Mouse (Mus musculus): ENCODE measurements around the gene Rp9. TPM values are rescaled to one million over a fixed set of nuclear protein-coding genes. Genes with fewer than 3 reads are reported as not detected.

Rp9 gene
- polyA plus RNA-seq (2011; ENCODE audit: insufficient read length, low read depth, missing spikeins): 27.8 and 30.8 TPM in 2 replicates

DNA sequence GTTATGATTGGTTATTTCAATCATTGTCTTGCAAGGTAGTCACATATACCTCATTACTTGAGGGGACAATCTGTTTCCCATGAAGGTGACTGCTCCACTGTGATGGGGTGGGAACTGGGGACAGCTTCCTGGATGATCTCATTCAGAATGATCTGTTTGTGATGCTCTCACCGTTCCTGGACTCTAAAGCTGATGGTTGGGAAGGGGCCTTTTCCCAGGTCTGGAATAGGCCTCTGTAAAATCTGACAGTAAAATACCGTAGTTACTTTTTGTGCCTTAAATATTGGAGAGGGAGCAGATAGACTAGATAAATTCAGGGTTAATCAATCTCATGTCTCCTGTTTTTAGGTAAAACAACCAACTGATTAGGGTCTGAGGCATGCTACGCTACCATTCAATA is at the start of gene Rp9:
Gene Rp9 (minus strand): TSS at position 101 of the 400 bp plus-strand sequence.
- TF ChIP-seq POLR2A (IDR thresholded peaks at IDR 0.05; ENCODE audit: low read depth, low read length): no peak
- TF ChIP-seq CTCF (IDR thresholded peaks at IDR 0.05; ENCODE audit: borderline replicate concordance, insufficient read depth, low read length): no peak
- Histone ChIP-seq H3K4me1 (ENCODE audit: control insufficient read depth, insufficient read depth, low read length) (no peaks in the 10 kb centered on the region), H3K4me3 (ENCODE audit: insufficient read depth, low read length) (peak within 1 kb of the TSS; percentile 81; the same call in 1 of the 2 replicates), H3K27ac (ENCODE audit: insufficient read depth, low read length) (no peak within 1 kb of the TSS)

DNA sequence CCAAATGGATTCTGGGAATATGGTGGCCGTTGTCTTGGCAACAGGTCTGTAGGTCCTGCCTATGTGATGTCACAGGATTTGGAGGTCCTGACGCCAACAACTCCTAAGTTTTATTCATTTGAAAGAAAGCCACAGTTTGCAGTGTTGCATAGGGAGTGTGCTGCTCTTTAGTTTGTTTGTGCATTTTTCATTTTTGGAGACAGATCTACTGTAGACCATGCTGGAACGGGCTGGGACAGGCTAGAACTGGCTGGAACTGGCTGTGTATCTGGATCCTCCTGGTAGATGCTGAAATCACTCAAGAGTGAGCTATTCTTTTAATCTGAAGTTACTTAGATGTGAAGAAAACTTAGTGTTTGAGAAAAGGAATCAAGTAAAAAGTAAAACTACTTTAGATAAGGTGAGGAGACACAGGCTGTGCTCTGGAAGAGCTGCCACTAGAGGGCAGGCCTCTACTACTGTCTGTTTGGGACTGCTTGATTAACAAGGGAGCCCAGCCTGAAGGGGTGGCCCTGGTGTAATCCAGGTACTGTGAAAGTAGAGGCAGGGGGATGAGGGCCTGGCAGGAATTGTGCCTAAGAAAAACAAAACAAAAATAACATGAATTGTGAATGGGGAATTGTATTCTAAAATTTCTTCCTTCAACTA is 49.0 kb upstream of the Rp9 start:
- H3K4me3 ChIP-seq (ENCODE audit: insufficient read depth, low read length): no peak overlapping the region
- H3K27ac ChIP-seq (ENCODE audit: insufficient read depth, low read length): no peak overlapping the region
- H3K4me1 ChIP-seq (ENCODE audit: control insufficient read depth, insufficient read depth, low read length): no peaks in the 10 kb centered on the region
- TF ChIP-seq CTCF (IDR thresholded peaks at IDR 0.05; ENCODE audit: borderline replicate concordance, insufficient read depth, low read length): peak; percentile 58; the same call in 1 of the 2 replicates
- no peak for TF ChIP-seq POLR2A (IDR thresholded peaks at IDR 0.05; ENCODE audit: low read depth, low read length)

GRCm38 (mm10) chr9:22515076-22515475 is 45.5 kb upstream of the Rp9 start:
- Histone ChIP-seq H3K4me1 (ENCODE audit: control insufficient read depth, insufficient read depth, low read length) (no peaks in the 10 kb centered on the region), H3K27ac (ENCODE audit: insufficient read depth, low read length) (no peak overlapping the region), H3K4me3 (ENCODE audit: insufficient read depth, low read length) (no peak overlapping the region)
- no peak for TF ChIP-seq CTCF (IDR thresholded peaks at IDR 0.05; ENCODE audit: borderline replicate concordance, insufficient read depth, low read length)
- no peak for TF ChIP-seq POLR2A (IDR thresholded peaks at IDR 0.05; ENCODE audit: low read depth, low read length)

- H3K27ac ChIP-seq (ENCODE audit: insufficient read depth, low read length): no peak overlapping the region
- TF ChIP-seq CTCF (IDR thresholded peaks at IDR 0.05; ENCODE audit: borderline replicate concordance, insufficient read depth, low read length): no peak
- no peak for TF ChIP-seq POLR2A (IDR thresholded peaks at IDR 0.05; ENCODE audit: low read depth, low read length)
- no peaks in the 10 kb centered on the region for H3K4me1 ChIP-seq (ENCODE audit: control insufficient read depth, insufficient read depth, low read length)
- no peak overlapping the region for H3K4me3 ChIP-seq (ENCODE audit: insufficient read depth, low read length)
Measured at GRCm38 (mm10) chr9:22505574-22505973, 36.0 kb upstream of the Rp9 start.

DNA sequence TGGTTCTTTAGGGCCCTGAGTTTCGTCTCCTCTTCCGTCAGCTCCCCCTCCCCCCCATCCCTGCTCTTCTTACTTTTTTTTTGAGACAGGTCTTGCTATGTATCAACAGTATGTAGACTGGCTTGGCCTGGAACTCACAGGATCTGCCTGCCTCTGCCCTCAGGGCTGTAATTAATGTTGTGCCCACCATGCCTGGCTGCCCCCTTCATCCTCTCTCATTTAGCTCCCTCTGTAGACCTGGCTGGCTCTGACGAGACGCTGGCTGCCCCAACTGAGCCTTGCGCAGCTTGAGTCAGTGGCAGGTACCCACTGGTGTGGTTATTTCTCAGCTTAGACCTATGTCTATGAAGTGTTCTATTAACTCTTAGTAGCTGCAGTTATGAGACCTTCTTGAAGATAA is 34.0 kb upstream of the Rp9 start:
- H3K4me3 ChIP-seq (ENCODE audit: insufficient read depth, low read length): no peak overlapping the region
- TF ChIP-seq POLR2A (IDR thresholded peaks at IDR 0.05; ENCODE audit: low read depth, low read length): no peak
- no peak for TF ChIP-seq CTCF (IDR thresholded peaks at IDR 0.05; ENCODE audit: borderline replicate concordance, insufficient read depth, low read length)
- no peaks in the 10 kb centered on the region for H3K4me1 ChIP-seq (ENCODE audit: control insufficient read depth, insufficient read depth, low read length)
- no peak overlapping the region for H3K27ac ChIP-seq (ENCODE audit: insufficient read depth, low read length)

DNA sequence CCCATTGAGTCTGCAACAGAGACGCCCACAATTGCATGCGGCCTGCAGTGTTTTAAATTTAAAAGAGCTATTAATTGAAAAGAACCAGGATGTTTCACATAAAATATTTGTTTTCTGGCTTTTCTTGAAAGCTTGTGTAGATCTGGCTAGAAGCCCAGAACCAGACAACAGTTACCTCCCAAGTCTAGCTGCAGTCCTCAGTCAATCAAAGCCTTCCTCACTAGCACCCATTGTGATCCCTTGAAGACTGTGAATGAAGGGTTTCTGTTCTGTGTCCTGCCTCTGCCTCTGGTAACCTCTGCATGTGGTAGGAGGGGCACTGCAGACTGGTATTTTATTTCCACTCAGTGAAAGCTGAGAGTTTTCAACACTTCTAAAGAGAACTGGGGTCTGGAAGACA is 33.4 kb upstream of the Rp9 start:
- no peak for TF ChIP-seq CTCF (IDR thresholded peaks at IDR 0.05; ENCODE audit: borderline replicate concordance, insufficient read depth, low read length)
- no peak for TF ChIP-seq POLR2A (IDR thresholded peaks at IDR 0.05; ENCODE audit: low read depth, low read length)
- H3K4me1 ChIP-seq (ENCODE audit: control insufficient read depth, insufficient read depth, low read length): no peaks in the 10 kb centered on the region
- H3K27ac ChIP-seq (ENCODE audit: insufficient read depth, low read length): no peak overlapping the region
- H3K4me3 ChIP-seq (ENCODE audit: insufficient read depth, low read length): no peak overlapping the region

GRCm38 (mm10) chr9:22497021-22497767 is 27.7 kb upstream of the Rp9 start:
- Histone ChIP-seq H3K27ac (ENCODE audit: insufficient read depth, low read length) (no peak overlapping the region), H3K4me3 (ENCODE audit: insufficient read depth, low read length) (no peak overlapping the region), H3K4me1 (ENCODE audit: control insufficient read depth, insufficient read depth, low read length) (no peaks in the 10 kb centered on the region)
- no peak for TF ChIP-seq CTCF (IDR thresholded peaks at IDR 0.05; ENCODE audit: borderline replicate concordance, insufficient read depth, low read length)
- no peak for TF ChIP-seq POLR2A (IDR thresholded peaks at IDR 0.05; ENCODE audit: low read depth, low read length)

DNA sequence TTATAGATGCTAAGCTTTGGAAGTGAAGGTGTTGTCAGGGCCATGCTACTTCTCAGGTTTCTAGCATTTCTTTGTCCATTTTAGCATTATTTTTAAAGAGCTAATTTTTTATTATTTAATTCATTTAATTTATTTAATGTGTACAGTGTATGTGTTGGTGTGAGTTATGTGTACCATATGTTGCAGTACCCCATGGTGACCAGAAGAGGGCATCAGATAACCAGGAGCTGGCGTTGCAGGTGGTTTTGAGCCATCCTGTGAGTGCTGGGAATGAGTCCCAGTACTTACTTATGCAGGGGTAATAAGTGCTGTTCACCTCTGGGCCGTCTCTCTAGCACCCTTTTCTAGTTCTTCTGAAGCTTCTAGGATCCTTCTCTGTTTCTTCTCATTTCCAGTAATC is 25.6 kb upstream of the Rp9 start:
- Histone ChIP-seq H3K27ac (ENCODE audit: insufficient read depth, low read length) (no peak overlapping the region), H3K4me1 (ENCODE audit: control insufficient read depth, insufficient read depth, low read length) (no peaks in the 10 kb centered on the region), H3K4me3 (ENCODE audit: insufficient read depth, low read length) (no peak overlapping the region)
- TF ChIP-seq CTCF (IDR thresholded peaks at IDR 0.05; ENCODE audit: borderline replicate concordance, insufficient read depth, low read length) (no peak), POLR2A (IDR thresholded peaks at IDR 0.05; ENCODE audit: low read depth, low read length) (no peak)

DNA sequence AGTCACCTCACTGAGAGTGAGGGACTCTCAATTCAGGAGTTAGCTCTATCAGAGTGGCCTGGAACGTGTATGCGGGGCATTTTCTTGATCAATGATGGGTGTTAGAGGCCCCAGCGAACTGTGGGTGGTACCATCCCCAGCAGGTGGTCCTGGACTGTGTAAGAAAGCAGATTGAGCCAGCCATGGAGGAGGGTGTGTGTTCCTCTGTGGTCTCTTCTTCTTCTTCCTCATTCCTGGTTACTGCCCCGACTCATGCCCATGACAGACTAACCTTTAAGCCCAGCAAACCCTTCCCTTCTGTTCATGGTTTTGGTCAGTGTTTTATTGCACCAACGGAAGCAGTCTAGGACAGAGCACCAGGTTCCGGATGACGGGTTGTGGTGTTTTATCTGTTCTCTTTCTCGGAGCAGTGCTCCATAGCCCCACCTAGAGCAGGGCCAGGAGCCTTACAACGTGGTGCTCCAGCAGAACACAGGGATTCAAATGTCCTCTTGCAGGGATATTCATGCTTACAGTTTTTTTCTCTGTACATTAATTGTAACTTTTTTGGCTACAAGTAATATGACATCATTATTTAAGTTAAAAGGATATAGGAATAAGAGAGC is 24.8 kb upstream of the Rp9 start:
- H3K27ac ChIP-seq (ENCODE audit: insufficient read depth, low read length): no peak overlapping the region
- TF ChIP-seq POLR2A (IDR thresholded peaks at IDR 0.05; ENCODE audit: low read depth, low read length) (no peak), CTCF (IDR thresholded peaks at IDR 0.05; ENCODE audit: borderline replicate concordance, insufficient read depth, low read length) (no peak)
- no peak overlapping the region for H3K4me3 ChIP-seq (ENCODE audit: insufficient read depth, low read length)
- H3K4me1 ChIP-seq (ENCODE audit: control insufficient read depth, insufficient read depth, low read length): no peaks in the 10 kb centered on the region

GRCm38 (mm10) chr9:22488963-22489362 is 19.4 kb upstream of the Rp9 start:
- Histone ChIP-seq H3K4me3 (ENCODE audit: insufficient read depth, low read length) (no peak overlapping the region), H3K4me1 (ENCODE audit: control insufficient read depth, insufficient read depth, low read length) (no peaks in the 10 kb centered on the region), H3K27ac (ENCODE audit: insufficient read depth, low read length) (no peak overlapping the region)
- no peak for TF ChIP-seq CTCF (IDR thresholded peaks at IDR 0.05; ENCODE audit: borderline replicate concordance, insufficient read depth, low read length)
- no peak for TF ChIP-seq POLR2A (IDR thresholded peaks at IDR 0.05; ENCODE audit: low read depth, low read length)

All from embryonic fibroblast, embryonic 13.5 days (primary cell).